Mouse (Mus musculus) CH12.LX (cell line): ENCODE results near the gene Cldn10. TPM values are rescaled to one million over a fixed set of nuclear protein-coding genes. Genes with fewer than 3 reads are reported as not detected.

Experiments
- DNase-seq: peaks from one replicate; pipeline ENCODE4 v3.0.0-alpha.2; 2013; ENCODE audit errors: extremely low read depth
- H3K27ac ChIP-seq: 2 replicates; pipeline ENCODE4 v1.5.1; 2012; ENCODE audit warnings: low read depth, mild to moderate bottlenecking, control low read depth, moderate library complexity; ENCODE audit not compliant: insufficient read depth
- H3K27me3 ChIP-seq: replicated peaks from 2 replicates; pipeline ENCODE3; 2012; ENCODE audit warnings: inconsistent platforms
- H3K36me3 ChIP-seq, 2 experiments: replicated peaks in 1 of 2; 2 replicates each; pipeline versions ENCODE3 to v1.6.1; 2012; ENCODE audit warnings: inconsistent platforms in 1 of 2, low read length in 1 of 2, mild to moderate bottlenecking in 1 of 2, mixed read lengths in 1 of 2, moderate library complexity in 1 of 2; ENCODE audit not compliant: control insufficient read depth in 1 of 2, insufficient read depth in 1 of 2
- H3K4me1 ChIP-seq, 2 experiments: 2 replicates each; pipeline ENCODE4 v1.6.1; 2012; ENCODE audit warnings: inconsistent platforms in 1 of 2, moderate library complexity in 1 of 2; ENCODE audit not compliant: insufficient read depth in 2 of 2, control insufficient read depth in 1 of 2
- H3K4me2 ChIP-seq: 2 replicates; pipeline ENCODE4 v1.6.1; 2012; ENCODE audit warnings: low read depth, mild to moderate bottlenecking, control low read depth; ENCODE audit not compliant: poor library complexity, insufficient read depth, severe bottlenecking
- H3K4me3 ChIP-seq, 3 experiments: fragments of 150-350 bp in 1 of 3; sonication (generic) in 1 of 3; replicated peaks in 1 of 3; 2 replicates each; pipeline versions ENCODE3 to v1.5.1; 2011 to 2012; ENCODE audit warnings: low read depth in 2 of 3, low read length in 2 of 3, mild to moderate bottlenecking in 2 of 3, moderate library complexity in 2 of 3, control low read depth in 1 of 3, improper control_type of control experiment in 1 of 3, inconsistent platforms in 1 of 3, mixed read lengths in 1 of 3; ENCODE audit not compliant: poor library complexity in 1 of 3
- H3K79me2 ChIP-seq: replicated peaks from 2 replicates; pipeline ENCODE4 v1.6.1; 2012; ENCODE audit warnings: mild to moderate bottlenecking, moderate library complexity; ENCODE audit not compliant: control insufficient read depth, poor library complexity, insufficient read depth, severe bottlenecking; ENCODE audit errors: extremely low read depth
- H3K9ac ChIP-seq: 2 replicates; pipeline ENCODE4 v1.6.1; 2012; ENCODE audit warnings: low read depth, mild to moderate bottlenecking, control low read depth, moderate library complexity; ENCODE audit not compliant: insufficient read depth
- H3K9me3 ChIP-seq: replicated peaks from 2 replicates; pipeline ENCODE3; 2012; ENCODE audit warnings: low read length, inconsistent platforms, mixed read lengths
- BHLHE40 ChIP-seq: IDR thresholded peaks from 2 replicates; pipeline ENCODE4 v1.6.1; 2011; ENCODE audit warnings: mild to moderate bottlenecking, low read depth, low read length, improper control_type of control experiment
- CTCF ChIP-seq, 2 experiments: IDR thresholded peaks in 1 of 2; conservative IDR thresholded peaks in 1 of 2; 2 replicates each; pipeline ENCODE4 v1.5.1; 2011 to 2012; ENCODE audit warnings: low read depth in 2 of 2, low read length in 2 of 2, improper control_type of control experiment in 1 of 2, inconsistent platforms in 1 of 2, mild to moderate bottlenecking in 1 of 2, moderate library complexity in 1 of 2
- ELF1 ChIP-seq: IDR thresholded peaks from 2 replicates; pipeline ENCODE4 v1.6.1; 2014; ENCODE audit warnings: low read depth, mild to moderate bottlenecking, inconsistent platforms, low read length, improper control_type of control experiment
- GABPA ChIP-seq: IDR thresholded peaks from 2 replicates; pipeline ENCODE4 v1.6.1; 2012; ENCODE audit warnings: low read depth, low read length, improper control_type of control experiment, inconsistent platforms; ENCODE audit not compliant: insufficient replicate concordance
- JUN ChIP-seq: IDR thresholded peaks from 2 replicates; pipeline ENCODE4 v1.6.1; 2011; ENCODE audit warnings: low read depth, mild to moderate bottlenecking, low read length, improper control_type of control experiment, moderate library complexity; ENCODE audit not compliant: insufficient read depth
- KAT2A ChIP-seq: IDR thresholded peaks from 2 replicates; pipeline ENCODE4 v1.6.1; 2012; ENCODE audit warnings: low read length, improper control_type of control experiment, inconsistent platforms; ENCODE audit not compliant: insufficient replicate concordance
- MAFK ChIP-seq: IDR thresholded peaks from 2 replicates; pipeline ENCODE4 v1.6.1; 2011; ENCODE audit warnings: low read length, improper control_type of control experiment; ENCODE audit not compliant: insufficient replicate concordance
- MAX ChIP-seq: IDR thresholded peaks from 2 replicates; pipeline ENCODE4 v1.6.1; 2011; ENCODE audit warnings: low read length, improper control_type of control experiment
- MAZ ChIP-seq: IDR thresholded peaks from 2 replicates; pipeline ENCODE4 v1.6.1; 2012; ENCODE audit warnings: low read depth, mild to moderate bottlenecking, inconsistent platforms, low read length, improper control_type of control experiment, moderate library complexity
- MXI1 ChIP-seq: IDR thresholded peaks from 2 replicates; pipeline ENCODE4 v1.6.1; 2011; ENCODE audit warnings: mild to moderate bottlenecking, low read depth, low read length, improper control_type of control experiment
- MYC ChIP-seq: IDR thresholded peaks from 2 replicates; pipeline ENCODE4 v1.6.1; 2011; ENCODE audit warnings: low read depth, mild to moderate bottlenecking, improper control_type of control experiment, low read length
- NELFE ChIP-seq: IDR thresholded peaks from 2 replicates; pipeline ENCODE4 v1.6.1; 2011; ENCODE audit warnings: low read depth, low read length, improper control_type of control experiment
- NRF1 ChIP-seq: IDR thresholded peaks from 2 replicates; pipeline ENCODE4 v1.6.1; 2014; ENCODE audit warnings: low read depth, mild to moderate bottlenecking, inconsistent platforms, low read length, improper control_type of control experiment, moderate library complexity
- PAX5 ChIP-seq: IDR thresholded peaks from 2 replicates; pipeline ENCODE4 v1.6.1; 2012; ENCODE audit warnings: low read length, inconsistent platforms, mixed read lengths
- POLR2A ChIP-seq: IDR thresholded peaks from 2 replicates; pipeline ENCODE4 v1.6.1; 2011; ENCODE audit warnings: low read depth, mild to moderate bottlenecking, improper control_type of control experiment, low read length
- RAD21 ChIP-seq: IDR thresholded peaks from 2 replicates; pipeline ENCODE4 v1.6.1; 2011; ENCODE audit warnings: low read depth, mild to moderate bottlenecking, low read length, improper control_type of control experiment, moderate library complexity
- SMC3 ChIP-seq: IDR thresholded peaks from 2 replicates; pipeline ENCODE4 v1.6.1; 2011; ENCODE audit warnings: low read depth, low read length, improper control_type of control experiment
- TBP ChIP-seq: conservative IDR thresholded peaks from 2 replicates; pipeline ENCODE4 v1.6.1; 2011; ENCODE audit warnings: low read depth, low read length, improper control_type of control experiment
- UBTF ChIP-seq: IDR thresholded peaks from 2 replicates; pipeline ENCODE4 v1.6.1; 2012; ENCODE audit warnings: low read depth, mild to moderate bottlenecking, inconsistent platforms, low read length, improper control_type of control experiment, moderate library complexity
- ZC3H11A ChIP-seq: IDR thresholded peaks from 2 replicates; pipeline ENCODE4 v1.6.1; 2012; ENCODE audit warnings: low read depth, mild to moderate bottlenecking, inconsistent platforms, low read length, improper control_type of control experiment
- ZKSCAN1 ChIP-seq: IDR thresholded peaks from 2 replicates; pipeline ENCODE4 v1.6.1; 2012; ENCODE audit warnings: low read depth, inconsistent platforms, low read length, improper control_type of control experiment, borderline replicate concordance
- dilution Hi-C: fragments of 300-500 bp; cut with MboI; formaldehyde crosslinking; loops from 2 replicates; pipeline ENCODE4 v1.14.3; 2020; ENCODE audit warnings: low sequenced_read_pairs; ENCODE audit not compliant: extremely low pct_unique_long_range_greater_than_20kb, extremely low pct_ligation_motif_present
- in situ Hi-C: fragments of 300-500 bp; cut with MboI; formaldehyde crosslinking; loops from 3 replicates; pipeline ENCODE4 v1.14.3; 2019; ENCODE audit warnings: low sequenced_read_pairs, low pct_ligation_motif_present, low pct_unique_long_range_greater_than_20kb, mixed read lengths
- polyA plus RNA-seq: library from polyadenylated mRNA; unstranded; fragments of >175 nt; gene quantifications from 2 replicates; pipeline ENCODE4 v1.2.1, GENCODE M21; 2012; ENCODE audit warnings: low read depth; ENCODE audit not compliant: insufficient read length
- total RNA-seq, 2 experiments: library from RNA; depleted of rRNA; stranded (reverse); fragments of 300-350 nt in 1 of 2; fragments of >200 nt in 1 of 2; gene quantifications; 2 replicates each; pipeline ENCODE4 v1.2.3; 2012 to 2014

Gene Cldn10
- total and polyA plus RNA-seq, 3 experiments: not detected

DNA sequence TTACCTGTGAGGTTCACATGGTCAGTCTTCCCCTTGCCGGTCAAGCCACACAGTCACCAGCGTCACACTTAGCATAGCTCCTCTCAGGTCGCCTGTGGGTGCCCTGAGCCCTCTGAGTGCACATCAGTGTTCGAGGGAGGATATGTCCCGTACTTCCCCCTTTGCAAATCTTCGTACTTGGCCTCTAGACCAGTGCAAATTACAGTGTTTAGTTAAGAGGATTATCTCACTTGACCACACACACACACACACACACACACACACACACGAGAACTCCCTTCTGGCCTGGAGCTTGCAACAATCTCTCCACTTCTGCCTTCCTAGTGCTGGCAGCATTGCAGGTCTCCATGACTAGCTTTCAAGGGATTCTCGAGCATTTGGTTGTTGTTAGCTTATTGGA lies 38.6 kb downstream of the Cldn10 start:
- no peaks in the 10 kb centered on the region for H3K27me3 ChIP-seq
- H3K4me1 ChIP-seq: peaks cover 0 to 18% of the 10 kb centered on the region in 2 experiments; a peak in 2 of 4 replicates
- H3K4me3 ChIP-seq: no peak overlapping the region
- no peaks in the 10 kb centered on the region for H3K79me2 ChIP-seq
- 0 out of 2 replicates have a peak overlapping the region, but pooled peaks have one; percentile 22 for H3K4me2 ChIP-seq
- H3K27ac ChIP-seq: no peak overlapping the region
- dilution Hi-C loops: no loop called here
- no peak overlapping the region for H3K9ac ChIP-seq
- TF ChIP-seq MAZ (no peak), TBP (no peak), BHLHE40 (no peak), NELFE (no peak), MYC (no peak), SMC3 (no peak), MXI1 (no peak), ZC3H11A (no peak), ELF1 (no peak), CTCF (conservative IDR thresholded peaks at IDR 0.05 in 1 of 2, IDR thresholded peaks at IDR 0.05 in 1 of 2; ENCODE audit: low read depth in 2 of 2, low read length in 2 of 2) (no peak), RAD21 (no peak), MAFK (no peak), POLR2A (no peak), NRF1 (no peak)
- H3K9me3 ChIP-seq: no peaks in the 10 kb centered on the region
- in situ Hi-C loops: loop anchor here (10.0 kb wide), 1 partner anchor 88 kb away; no protein-coding TSS in a partner anchor
- no peak for DNase-seq
- no peaks in the 10 kb centered on the region for H3K36me3 ChIP-seq

- Histone ChIP-seq H3K79me2 (no peaks in the 10 kb centered on the region), H3K27me3 (no peaks in the 10 kb centered on the region), H3K4me1 (peaks cover 0 to 18% of the 10 kb centered on the region in 2 experiments; a peak in 2 of 4 replicates), H3K4me3 (no peak overlapping the region), H3K9me3 (no peaks in the 10 kb centered on the region), H3K36me3 (no peaks in the 10 kb centered on the region), H3K4me2 (no peak overlapping the region), H3K9ac (no peak overlapping the region), H3K27ac (no peak overlapping the region)
- dilution Hi-C loops (no loop called here), in situ Hi-C loops (loop anchor here (10.0 kb wide), 1 partner anchor 87 kb away; no protein-coding TSS in a partner anchor)
- DNase-seq: no peak
- TF ChIP-seq MAX (no peak), KAT2A (no peak), GABPA (no peak), TBP (no peak), POLR2A (no peak), UBTF (no peak), JUN (no peak), BHLHE40 (no peak), NELFE (no peak), ZKSCAN1 (no peak), PAX5 (no peak)
Measured at GRCm38 (mm10) chr14:118827283-118827904, 39.7 kb downstream of the Cldn10 start.
